8 mouse cellular contexts compared by ENCODE assay signal in the genomic region with DNA sequence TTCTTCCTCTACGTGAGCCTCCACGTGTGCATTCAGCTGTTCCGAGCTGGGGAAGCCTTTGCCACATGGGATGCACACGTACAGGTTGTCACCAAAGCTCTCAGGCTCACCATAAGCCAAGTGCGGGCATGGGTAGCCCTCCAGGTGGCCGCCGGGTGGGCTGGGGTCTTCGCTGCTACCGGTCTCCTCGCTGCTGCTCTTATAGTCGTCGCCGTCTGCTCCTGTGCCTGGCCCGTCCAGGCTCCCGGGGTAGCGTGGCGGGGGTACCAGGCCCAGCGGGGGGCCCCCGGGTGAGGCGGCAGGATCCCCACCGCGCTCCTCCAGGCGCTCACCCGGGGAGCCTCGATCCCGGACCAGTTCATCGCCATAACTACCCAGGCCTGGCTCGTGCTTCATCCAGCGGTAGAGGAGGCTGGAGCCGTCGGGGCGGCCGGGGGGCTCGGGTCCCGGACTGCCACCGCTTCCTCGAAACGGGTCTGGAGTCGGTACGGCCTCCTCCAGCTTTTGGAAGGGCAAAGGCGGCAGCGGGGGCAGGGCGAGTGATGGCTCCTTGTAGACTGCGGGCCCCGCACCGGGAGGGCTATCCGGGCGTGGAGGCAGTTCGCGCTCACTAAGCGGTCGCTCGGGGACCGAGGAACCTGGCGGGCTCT. TPM values are rescaled to one million over a fixed set of nuclear protein-coding genes. Genes with fewer than 3 reads are reported as not detected.
DNase-seq lines count a peak whose midpoint lies in the region; ATAC-seq and TF ChIP-seq lines count a peak whose summit lies in the region.

No protein-coding gene starts in this region.

- peak overlapping the region; percentile 77 for H3K4me3 ChIP-seq in lung, embryonic 14.5 days (ENCODE audit: low read depth, low read length)
- peak overlapping the region; percentile 60 for H3K4me3 ChIP-seq in embryonic facial prominence, embryonic 13.5 days
- H3K4me3 ChIP-seq in liver, embryonic 13.5 days (replicated peaks): peak overlapping the region; percentile 70

- H3K4me1 ChIP-seq in lung, embryonic 14.5 days (ENCODE audit: insufficient read depth): peaks cover 8% of the 10 kb centered on the region
- H3K4me1 ChIP-seq in embryonic facial prominence, embryonic 13.5 days: peaks cover 67% of the 10 kb centered on the region
- peaks cover 69% of the 10 kb centered on the region for H3K4me1 ChIP-seq in liver, embryonic 13.5 days (replicated peaks)

- H3K27ac ChIP-seq in lung, embryonic 14.5 days (ENCODE audit: low read depth): peak overlapping the region; percentile 95
- H3K27ac ChIP-seq in embryonic facial prominence, embryonic 13.5 days: peak overlapping the region; percentile 33; the same call in 1 of the 2 replicates
- no peak overlapping the region for H3K27ac ChIP-seq in liver, embryonic 13.5 days

- no peak for TF ChIP-seq CTCF in lung, embryonic 14.5 days (IDR thresholded peaks at IDR 0.05; ENCODE audit: low read depth)

- H3K9me3 ChIP-seq in lung, embryonic 14.5 days (ENCODE audit: low read depth, low read length): no peaks in the 10 kb centered on the region
- H3K9me3 ChIP-seq in embryonic facial prominence, embryonic 13.5 days: no peaks in the 10 kb centered on the region
- H3K9me3 ChIP-seq in liver, embryonic 13.5 days (replicated peaks): no peaks in the 10 kb centered on the region

- H3K9ac ChIP-seq in lung, embryonic 14.5 days: peak overlapping the region; percentile 91
- H3K9ac ChIP-seq in embryonic facial prominence, embryonic 13.5 days: peak overlapping the region; percentile 74
- peak overlapping the region; percentile 57 for H3K9ac ChIP-seq in liver, embryonic 13.5 days

- WGBS in lung, embryonic 14.5 days: 6% methylated on average over 55 of the region's 55 CpGs
- WGBS in embryonic facial prominence, embryonic 13.5 days: 2% methylated on average over 55 of the region's 55 CpGs
- 8% methylated on average over 55 of the region's 55 CpGs for WGBS in liver, embryonic 13.5 days (ENCODE audit: insufficient replicate concordance)

- H3K27me3 ChIP-seq in lung, embryonic 14.5 days (ENCODE audit: insufficient read depth, low read length): peaks cover 62% of the 10 kb centered on the region
- H3K27me3 ChIP-seq in embryonic facial prominence, embryonic 13.5 days: peaks cover 91% of the 10 kb centered on the region
- peaks cover 78% of the 10 kb centered on the region for H3K27me3 ChIP-seq in liver, embryonic 13.5 days

- DNase-seq in lung, embryonic 14.5 days: peak; percentile 56
- DNase-seq in lung, postnatal 25 days (ENCODE audit: low spot score): no peak
- DNase-seq in heart, postnatal 4 days: peak; percentile 47
- no peak for DNase-seq in liver, embryonic 13.5 days
- DNase-seq in left cerebral cortex, adult 18-20 months (ENCODE audit: low spot score in 2 of 2): no peak
- no peak for DNase-seq in yolk sac, embryonic 10.5 days (ENCODE audit: low spot score)

- no peak for ATAC-seq in lung, embryonic 14.5 days (ENCODE audit: insufficient read depth)
- no peak for ATAC-seq in embryonic facial prominence, embryonic 13.5 days (ENCODE audit: insufficient number of reproducible peaks, insufficient read depth, low FRiP score, low TSS enrichment, low read depth)
- no peak for ATAC-seq in liver, embryonic 13.5 days (ENCODE audit: low read depth)
- ATAC-seq in megakaryocyte progenitor cell, adult 5-6 weeks (replicated peaks; ENCODE audit: poor library complexity): no peak

- peaks cover 60% of the 10 kb centered on the region for H3K36me3 ChIP-seq in lung, embryonic 14.5 days (ENCODE audit: insufficient read depth)
- H3K36me3 ChIP-seq in embryonic facial prominence, embryonic 13.5 days: peaks cover 33% of the 10 kb centered on the region
- peaks cover 17% of the 10 kb centered on the region for H3K36me3 ChIP-seq in liver, embryonic 13.5 days

- peak overlapping the region; percentile 76 for H3K4me2 ChIP-seq in lung, embryonic 14.5 days
- peak overlapping the region; percentile 94 for H3K4me2 ChIP-seq in embryonic facial prominence, embryonic 13.5 days
- peak overlapping the region; percentile 82 for H3K4me2 ChIP-seq in liver, embryonic 13.5 days

RNA-seq across cellular contexts. Expression of gene Hic1, which starts 3.0 kb away (rescaled TPM):
- 14.0 and 15.6 TPM in 2 replicates for polyA plus RNA-seq in lung, embryonic 14.5 days (2014; fragmentation: Nextera tagmentation; extraction: Ambion mirVana)
- 8.2 and 9.7 TPM in 2 replicates for polyA plus RNA-seq in embryonic facial prominence, embryonic 13.5 days (2015; fragmentation: Nextera tagmentation; extraction: Ambion mirVana)
- total RNA-seq in heart, postnatal 4 days (2021): 10 to 100 TPM; 42.6 to 49.5 TPM
- 1.2 and 1.5 TPM in 2 replicates for polyA plus RNA-seq in liver, embryonic 13.5 days (2015; fragmentation: Nextera tagmentation; extraction: Ambion mirVana)
- 0.02 TPM in 1 of 2 replicates, not detected in the other for total RNA-seq in megakaryocyte progenitor cell, adult 5-6 weeks (2015)
- total RNA-seq in megakaryocyte progenitor cell, adult 5-6 weeks (2017): not detected in 2 replicates
- total RNA-seq in left cerebral cortex, adult 18-20 months (2021): 1 to 10 TPM; 3.8 to 5.0 TPM

RNA-seq across cellular contexts. Expression of gene Ovca2, which starts 12.3 kb away (rescaled TPM):
- 28.6 and 29.9 TPM in 2 replicates for polyA plus RNA-seq in lung, embryonic 14.5 days (2014; fragmentation: Nextera tagmentation; extraction: Ambion mirVana)
- polyA plus RNA-seq in embryonic facial prominence, embryonic 13.5 days (2015; fragmentation: Nextera tagmentation; extraction: Ambion mirVana): 28.7 and 30.4 TPM in 2 replicates
- 1 to 10 TPM; 8.1 to 8.7 TPM for total RNA-seq in heart, postnatal 4 days (2021)
- 13.3 and 13.4 TPM in 2 replicates for polyA plus RNA-seq in liver, embryonic 13.5 days (2015; fragmentation: Nextera tagmentation; extraction: Ambion mirVana)
- total RNA-seq in megakaryocyte progenitor cell, adult 5-6 weeks (2015): 20.8 and 26.3 TPM in 2 replicates
- 14.5 and 16.5 TPM in 2 replicates for total RNA-seq in megakaryocyte progenitor cell, adult 5-6 weeks (2017)
- 10 to 100 TPM in 1 of 2 experiments, 1 to 10 TPM in 1; 9.2 to 12.0 TPM for total RNA-seq in left cerebral cortex, adult 18-20 months (2021)

RNA-seq across cellular contexts. Expression of gene Dph1, which starts 24.7 kb away (rescaled TPM):
- polyA plus RNA-seq in lung, embryonic 14.5 days (2014; fragmentation: Nextera tagmentation; extraction: Ambion mirVana): 25.0 and 26.5 TPM in 2 replicates
- polyA plus RNA-seq in embryonic facial prominence, embryonic 13.5 days (2015; fragmentation: Nextera tagmentation; extraction: Ambion mirVana): 20.8 and 24.5 TPM in 2 replicates
- 10 to 100 TPM; 15.0 to 17.4 TPM for total RNA-seq in heart, postnatal 4 days (2021)
- polyA plus RNA-seq in liver, embryonic 13.5 days (2015; fragmentation: Nextera tagmentation; extraction: Ambion mirVana): 13.8 and 15.8 TPM in 2 replicates
- 3.3 and 7.4 TPM in 2 replicates for total RNA-seq in megakaryocyte progenitor cell, adult 5-6 weeks (2015)
- 9.2 and 9.5 TPM in 2 replicates for total RNA-seq in megakaryocyte progenitor cell, adult 5-6 weeks (2017)
- 10 to 100 TPM; 28.5 to 32.1 TPM for total RNA-seq in left cerebral cortex, adult 18-20 months (2021)

RNA-seq across cellular contexts. Expression of gene Rtn4rl1, which starts 27.3 kb away (rescaled TPM):
- 1.1 and 1.5 TPM in 2 replicates for polyA plus RNA-seq in lung, embryonic 14.5 days (2014; fragmentation: Nextera tagmentation; extraction: Ambion mirVana)
- polyA plus RNA-seq in embryonic facial prominence, embryonic 13.5 days (2015; fragmentation: Nextera tagmentation; extraction: Ambion mirVana): 6.0 and 7.1 TPM in 2 replicates
- total RNA-seq in heart, postnatal 4 days (2021): 10 to 100 TPM; 20.3 to 23.2 TPM
- polyA plus RNA-seq in liver, embryonic 13.5 days (2015; fragmentation: Nextera tagmentation; extraction: Ambion mirVana): 0.78 and 0.97 TPM in 2 replicates
- total RNA-seq in megakaryocyte progenitor cell, adult 5-6 weeks (2015): 0.49 and 1.1 TPM in 2 replicates
- 0.20 and 0.42 TPM in 2 replicates for total RNA-seq in megakaryocyte progenitor cell, adult 5-6 weeks (2017)
- total RNA-seq in left cerebral cortex, adult 18-20 months (2021): 10 to 100 TPM; 86.2 to 91.0 TPM

Comparison
In these comparisons a context has a peak if more than half of its experiments do, and no peak if none do; other contexts are left out.
1. DNase-seq: peak in lung, embryonic 14.5 days (single experiment) and heart, postnatal 4 days (single experiment); none in lung, postnatal 25 days (single experiment), liver, embryonic 13.5 days (single experiment), left cerebral cortex, adult 18-20 months (0 of 2) and yolk sac, embryonic 10.5 days (single experiment).
2. RNA of gene Hic1, which starts 3.0 kb away (total RNA-seq): 42.6 to 49.5 TPM in heart, postnatal 4 days; 3.8 to 5.0 TPM in left cerebral cortex, adult 18-20 months and 0.02 TPM in megakaryocyte progenitor cell, adult 5-6 weeks; every median in the first group is over 4 times any median in the second.
3. Peak in every context shown above with its lines, with median percentiles within 50 percentile points of each other: H3K4me2 ChIP-seq, H3K4me3 ChIP-seq and H3K9ac ChIP-seq.